Mouse (Mus musculus) urinary bladder, postnatal 4 days (tissue): Measurements from ENCODE around the gene Gm45618.

ENCODE experiments used
- DNase-seq, 2 experiments: peaks; one replicate each; pipeline ENCODE4 v3.0.0; 2021 to 2022; ENCODE audit warnings: low spot score in 2 of 2

The Gm45618 gene

GRCm38 (mm10) chr7:142094301-142095143 lies 26.0 kb downstream of the Gm45618 start:
- no peak for DNase-seq

GRCm38 (mm10) chr7:142093696-142094240 lies 26.8 kb downstream of the Gm45618 start:
- no peak for DNase-seq

DNA sequence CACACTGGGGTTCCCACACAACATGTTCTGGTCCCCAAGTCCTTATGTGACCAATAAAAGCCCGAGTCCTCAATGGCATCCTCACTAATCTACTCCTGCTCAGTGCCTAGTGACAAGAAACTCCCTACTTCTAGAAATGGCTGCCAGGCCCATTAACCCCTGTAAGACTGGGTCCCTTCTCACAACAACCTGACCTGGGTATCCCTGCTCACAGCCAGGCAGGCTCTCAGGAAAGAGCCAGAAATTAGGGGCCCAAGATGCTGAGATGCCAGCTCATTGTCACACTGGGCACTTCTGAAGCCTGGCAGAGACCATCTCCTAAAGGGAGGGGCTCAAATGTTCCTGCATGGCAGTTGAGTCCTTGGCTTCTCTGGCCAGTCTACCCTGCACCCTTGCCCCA lies 27.5 kb downstream of the Gm45618 start:
- no peak for DNase-seq

DNA sequence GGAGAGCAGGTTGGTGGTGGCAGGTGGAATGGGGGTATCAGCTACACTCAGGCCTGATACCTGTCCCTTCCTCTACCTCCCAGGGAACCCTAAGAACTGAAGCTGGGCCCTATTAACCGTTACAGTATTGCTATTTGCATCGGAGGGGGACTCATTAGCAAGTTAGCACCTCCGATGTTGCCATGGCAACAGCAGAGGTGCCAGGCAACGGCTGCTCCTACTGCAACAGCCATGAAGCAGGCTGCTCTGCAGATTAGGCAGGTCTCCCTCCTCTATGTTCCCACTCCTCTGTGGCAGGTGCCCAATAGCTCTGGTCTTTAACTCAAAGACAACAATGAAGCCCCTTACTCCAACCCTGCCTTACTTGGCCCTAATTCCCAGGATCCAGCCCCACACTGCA lies 28.7 kb downstream of the Gm45618 start:
- no peak for DNase-seq

- DNase-seq: no peak
These were observed 30.7 kb downstream of the Gm45618 start for GRCm38 (mm10) chr7:142089648-142090447.

DNA sequence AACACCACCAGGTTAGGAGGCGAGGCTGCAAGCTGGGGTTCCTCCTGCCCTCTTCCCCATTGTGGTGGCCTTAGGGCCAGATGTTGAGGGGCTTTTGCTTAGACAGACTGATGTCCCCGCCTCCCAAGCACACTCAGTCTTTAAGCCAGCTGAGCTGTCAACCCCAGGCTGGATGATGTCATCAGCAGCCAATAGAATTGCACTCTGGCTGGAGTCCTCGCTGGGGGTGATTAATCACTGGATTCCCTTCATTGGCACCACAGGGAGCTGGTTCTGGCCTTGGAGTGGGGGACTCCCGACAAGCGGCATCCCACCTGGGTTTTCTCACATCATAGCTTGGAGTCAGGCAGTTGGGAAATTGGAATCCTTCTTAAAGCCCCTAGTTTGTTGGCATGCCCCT lies 31.6 kb downstream of the Gm45618 start:
- no peak for DNase-seq

GRCm38 (mm10) chr7:142087069-142087652 lies 33.4 kb downstream of the Gm45618 start:
- DNase-seq: no peak

DNA sequence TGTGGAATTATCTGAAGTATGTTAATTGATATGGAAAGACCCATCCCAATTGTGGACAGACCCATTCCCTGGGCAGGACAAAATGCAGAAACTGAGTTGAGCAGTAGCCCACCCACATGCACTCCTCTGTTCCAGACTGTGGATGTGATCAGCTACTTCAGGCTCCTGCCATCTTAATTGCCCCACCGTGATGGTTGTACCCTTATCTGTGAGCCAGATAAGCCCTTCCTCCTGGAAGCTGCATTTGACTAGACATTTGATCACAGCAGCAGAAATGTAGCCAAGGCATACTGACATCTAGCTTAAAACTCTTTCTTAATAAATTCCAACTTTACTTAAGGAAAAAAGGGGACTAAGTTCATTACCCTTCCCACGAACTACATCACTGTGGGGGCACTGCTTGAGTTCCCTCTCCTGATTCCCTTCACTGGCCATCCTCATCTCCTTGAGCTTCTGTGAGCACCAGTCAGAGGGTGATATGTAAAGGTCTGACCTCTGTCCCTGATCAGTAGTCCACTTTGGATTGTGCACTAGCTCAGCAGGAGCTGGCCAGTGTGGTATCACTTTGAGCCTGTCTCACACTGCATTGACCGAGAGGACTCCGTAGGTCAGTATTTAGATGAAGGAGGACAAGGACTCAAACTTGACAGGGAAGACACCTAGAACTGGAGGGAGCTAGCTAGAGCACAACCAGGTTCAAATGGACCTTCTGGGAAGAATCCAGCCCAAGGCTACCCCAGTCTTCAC lies 34.2 kb downstream of the Gm45618 start:
- DNase-seq: no peak

- DNase-seq: peak; percentile 53 to 79
These were observed 35.7 kb downstream of the Gm45618 start for GRCm38 (mm10) chr7:142084820-142085219.

DNA sequence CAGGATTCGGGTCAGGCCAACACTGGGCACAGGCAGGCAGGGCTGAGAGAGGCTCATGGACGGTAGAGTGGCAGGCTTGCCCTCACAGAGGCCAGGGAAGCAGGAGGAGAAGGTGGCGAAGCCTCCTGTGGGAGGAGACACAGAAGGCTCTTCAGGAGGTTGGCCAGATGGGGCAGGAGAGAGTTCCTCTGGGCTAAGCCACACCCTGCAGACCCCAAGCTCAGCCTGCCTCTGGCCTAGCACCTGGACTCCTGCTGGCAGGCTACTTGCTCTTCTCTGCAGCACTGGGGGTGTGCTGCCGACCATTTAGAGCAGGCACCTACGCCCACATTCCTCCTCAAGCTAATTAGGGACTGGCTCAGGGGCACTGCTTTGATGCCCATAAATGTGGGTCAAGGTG lies 36.1 kb downstream of the Gm45618 start:
- no peak for DNase-seq

DNA sequence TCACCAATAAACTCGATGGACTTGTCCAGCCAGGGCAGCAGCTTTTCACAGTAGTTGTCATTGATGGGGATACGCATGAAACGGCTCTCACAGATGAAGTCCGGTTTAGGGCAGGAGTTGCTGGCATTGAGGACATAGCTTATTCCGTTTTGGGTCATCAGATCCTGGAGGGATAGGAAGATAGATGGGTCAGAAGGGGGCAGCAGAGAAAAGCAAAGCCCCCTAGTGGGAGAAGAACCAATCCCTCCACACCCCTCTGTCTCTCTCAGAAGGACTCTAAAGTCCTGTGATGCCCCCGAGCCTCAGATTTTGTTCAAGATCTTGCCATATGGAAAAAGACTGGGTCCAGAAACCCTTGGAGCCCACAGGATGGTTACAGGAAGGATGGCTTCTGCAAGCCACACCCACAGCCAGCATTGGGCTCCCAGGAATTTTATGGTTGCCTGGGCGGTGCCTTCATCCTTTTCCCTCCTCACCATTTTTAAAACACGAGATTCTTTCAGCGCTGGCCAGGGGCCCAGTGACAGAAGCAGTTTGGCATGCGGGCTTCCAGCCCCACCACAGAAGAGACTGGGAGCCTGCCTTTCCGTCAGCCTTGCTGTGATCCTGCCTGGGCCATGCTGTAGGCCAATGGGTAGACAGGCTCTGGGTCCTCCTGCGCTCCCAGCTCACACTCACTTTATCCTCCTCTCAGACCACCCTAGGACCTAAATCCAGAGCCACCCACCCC lies 36.8 kb downstream of the Gm45618 start:
- peak; percentile 51 to 75 for DNase-seq

DNA sequence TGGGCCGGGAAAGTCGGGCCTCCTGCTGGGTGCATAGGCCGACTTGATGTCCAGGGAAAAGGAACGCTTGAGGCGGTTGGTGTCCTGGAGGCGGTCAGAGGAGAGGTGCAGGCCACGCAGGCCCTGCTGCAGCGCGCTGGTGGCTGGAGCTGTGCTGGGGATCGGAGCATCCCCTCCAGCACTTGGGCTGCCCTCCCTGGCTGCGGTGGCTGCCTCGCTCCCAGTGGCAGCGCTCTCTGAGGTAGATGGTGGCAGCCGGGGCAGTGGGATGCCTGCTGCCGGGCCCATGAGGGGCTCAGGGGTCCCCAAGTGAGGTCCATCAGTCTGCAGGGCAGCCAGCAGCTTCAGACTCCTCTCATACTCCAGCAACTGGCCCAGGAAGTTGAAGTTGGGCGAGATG lies 37.9 kb downstream of the Gm45618 start:
- DNase-seq: no peak

GRCm38 (mm10) chr7:142082179-142082578 lies 38.4 kb downstream of the Gm45618 start:
- no peak for DNase-seq

- no peak for DNase-seq
These were observed 38.8 kb downstream of the Gm45618 start for GRCm38 (mm10) chr7:142081736-142082135.

DNA sequence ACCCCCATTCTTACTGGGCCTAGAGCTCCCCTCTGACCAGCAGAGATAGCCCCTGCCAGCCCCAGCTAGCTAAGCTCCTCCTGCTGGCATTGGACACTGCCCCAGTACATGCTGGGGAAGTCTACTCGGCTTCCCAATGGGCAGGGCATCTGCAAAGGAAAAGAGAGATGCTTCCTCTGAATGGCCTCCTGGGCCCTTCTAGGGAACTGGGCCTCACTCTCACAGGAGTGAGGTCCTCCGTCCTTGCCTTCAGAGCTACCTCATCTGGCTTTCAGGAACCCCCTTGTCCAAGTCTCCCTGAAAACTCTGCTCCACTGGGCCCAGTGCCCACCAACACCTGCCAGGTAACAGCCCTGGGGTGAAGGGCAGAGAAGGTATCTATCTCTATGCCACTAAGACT lies 39.7 kb downstream of the Gm45618 start:
- no peak for DNase-seq

DNA sequence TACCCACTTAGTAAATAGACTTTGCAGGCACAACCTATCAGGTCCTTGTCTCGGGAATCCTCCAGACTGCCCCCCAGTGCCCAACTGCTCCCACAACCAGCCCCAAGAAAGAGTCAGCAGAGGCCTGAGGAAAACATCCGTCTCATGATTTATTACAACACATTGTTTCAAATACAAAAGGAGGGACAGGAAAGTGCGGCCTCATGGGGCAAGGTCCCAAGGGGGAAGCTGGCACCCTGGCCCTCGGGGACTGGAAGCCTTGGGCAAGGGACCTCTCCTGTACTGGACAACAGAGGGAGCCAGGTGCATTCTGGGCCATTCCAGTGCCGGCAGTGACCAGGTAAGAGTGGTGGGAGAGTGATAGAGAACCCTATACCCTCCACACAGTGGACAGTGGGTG lies 41.2 kb downstream of the Gm45618 start:
- DNase-seq: no peak

DNA sequence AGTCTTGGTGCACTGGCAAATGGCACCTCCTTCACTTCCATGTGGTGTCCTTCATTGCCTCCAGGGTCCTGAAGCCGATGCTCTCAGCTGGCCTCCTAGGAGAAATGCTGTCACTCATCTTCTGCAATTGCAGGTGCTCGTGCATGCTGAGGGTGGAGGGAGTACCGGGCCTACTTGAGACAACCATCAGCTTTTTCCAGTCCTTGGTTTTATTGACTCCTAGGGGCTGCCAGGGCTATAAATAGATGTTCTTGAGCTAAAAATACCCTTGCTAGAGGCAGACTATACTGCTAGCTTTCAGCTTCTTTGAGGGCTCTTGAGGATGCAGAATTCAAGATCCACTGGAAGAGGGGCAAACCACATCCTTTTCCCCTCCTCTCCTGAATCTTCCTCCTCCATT lies 43.4 kb downstream of the Gm45618 start:
- DNase-seq: no peak

DNA sequence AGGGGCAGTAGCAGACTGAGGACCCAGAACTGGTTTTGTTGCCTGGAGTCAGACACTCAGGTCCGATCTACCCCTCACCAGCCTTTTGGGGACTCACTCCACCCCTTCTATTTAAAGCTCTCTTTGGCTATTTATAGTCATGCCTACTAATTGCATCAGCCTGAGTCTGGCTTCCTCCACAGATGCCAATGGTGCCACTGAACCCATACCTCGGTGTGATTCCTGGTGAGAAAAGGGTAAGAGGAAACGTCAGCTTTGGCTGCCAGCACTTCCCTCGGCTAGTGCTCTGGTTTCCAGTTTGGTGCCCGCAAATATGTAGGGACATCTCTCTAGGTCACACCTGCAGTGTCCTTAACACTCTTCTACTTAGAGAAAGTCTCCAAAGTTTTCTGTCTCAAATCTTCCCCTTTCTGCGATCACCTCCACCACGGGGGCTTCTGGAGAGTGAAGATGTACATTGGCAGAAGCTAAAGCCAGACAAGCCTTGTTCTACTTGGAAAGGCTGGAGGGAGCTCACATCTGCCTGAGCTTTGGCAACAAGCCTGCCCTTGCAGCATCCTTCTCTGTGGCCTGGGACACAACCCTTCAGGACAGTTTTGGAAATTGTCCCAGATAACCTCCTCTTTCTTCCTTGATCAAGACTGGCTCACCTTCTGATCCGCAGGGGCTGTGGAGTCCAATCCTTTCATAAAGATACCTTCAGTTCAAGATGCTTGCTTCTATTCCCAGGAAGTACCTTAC lies 46.2 kb downstream of the Gm45618 start:
- DNase-seq: no peak

- DNase-seq: no peak
These were observed 48.8 kb downstream of the Gm45618 start for GRCm38 (mm10) chr7:142071717-142072116.

GRCm38 (mm10) chr7:142071212-142071578 lies 49.3 kb downstream of the Gm45618 start:
- no peak for DNase-seq
